Mouse (Mus musculus) lung, postnatal 0 days (tissue): ENCODE measurements at regions not wholly inside any gene's neighbourhood (a gene's known extent, or its start where the extent isn't known, plus 50 kb on each side); places are given as distances from the start of the nearest gene placed in this dataset.

Source experiments
- CTCF ChIP-seq: IDR thresholded peaks from 2 replicates; pipeline ENCODE4 v1.5.1; 2016; ENCODE audit warnings: antibody characterized with exemption, mild to moderate bottlenecking
- EP300 ChIP-seq: IDR thresholded peaks from 2 replicates; pipeline ENCODE4 v1.6.1; 2016; ENCODE audit warnings: antibody characterized with exemption, mild to moderate bottlenecking, control low read depth

DNA sequence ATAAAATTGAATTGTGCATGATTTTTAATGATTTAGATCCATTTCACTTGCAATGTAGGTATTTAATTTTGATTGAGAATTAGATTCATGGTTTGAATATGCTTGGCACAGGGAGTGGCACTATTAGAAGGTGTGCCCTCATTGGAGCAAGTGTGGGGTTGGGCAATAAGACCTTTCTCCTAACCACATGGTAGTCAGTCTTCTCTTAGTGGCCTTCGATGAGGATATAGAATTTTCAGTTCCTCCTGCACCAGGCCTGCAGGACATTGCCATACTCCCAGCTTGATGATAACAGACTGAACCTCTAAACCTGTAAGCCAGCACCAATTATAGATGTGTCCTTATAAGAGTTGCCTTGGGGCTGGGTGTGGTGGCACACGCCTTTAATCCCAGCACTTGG lies 642.9 kb downstream of the Robo2 start:
- TF ChIP-seq CTCF (no peak), EP300 (no peak)
